Mouse (Mus musculus) urinary bladder, postnatal 25 days (tissue): ENCODE results near the gene Fcgr3.

ENCODE experiments used
- DNase-seq: peaks from one replicate; pipeline ENCODE4 v3.0.0; 2022; ENCODE audit warnings: low spot score

Fcgr3 gene

GRCm38 (mm10) chr1:171049263-171049662 is 15.5 kb downstream of the Fcgr3 start:
- no peak for DNase-seq

- no peak for DNase-seq
These were observed 18.2 kb downstream of the Fcgr3 start for GRCm38 (mm10) chr1:171046501-171046900.

GRCm38 (mm10) chr1:171045079-171045465 is 19.7 kb downstream of the Fcgr3 start:
- DNase-seq: no peak

GRCm38 (mm10) chr1:171044365-171045078 is 20.2 kb downstream of the Fcgr3 start:
- peak; percentile 86 for DNase-seq

GRCm38 (mm10) chr1:171043594-171044153 is 21.1 kb downstream of the Fcgr3 start:
- DNase-seq: no peak

GRCm38 (mm10) chr1:171039880-171040279 is 24.9 kb downstream of the Fcgr3 start:
- DNase-seq: no peak

GRCm38 (mm10) chr1:171039135-171039534 is 25.6 kb downstream of the Fcgr3 start:
- DNase-seq: no peak

GRCm38 (mm10) chr1:171037861-171038721 is 26.6 kb downstream of the Fcgr3 start:
- peak; percentile 77 for DNase-seq

- DNase-seq: peak; percentile 67
These were observed 28.0 kb downstream of the Fcgr3 start for GRCm38 (mm10) chr1:171036550-171037324.

GRCm38 (mm10) chr1:171035611-171036010 is 29.1 kb downstream of the Fcgr3 start:
- DNase-seq: no peak

GRCm38 (mm10) chr1:171034201-171034600 is 30.5 kb downstream of the Fcgr3 start:
- no peak for DNase-seq

- DNase-seq: peak; percentile 83
These were observed 31.0 kb downstream of the Fcgr3 start for GRCm38 (mm10) chr1:171033756-171034155.

GRCm38 (mm10) chr1:171033196-171033595 is 31.5 kb downstream of the Fcgr3 start:
- DNase-seq: no peak

GRCm38 (mm10) chr1:171032691-171033090 is 32.0 kb downstream of the Fcgr3 start:
- no peak for DNase-seq

GRCm38 (mm10) chr1:171031752-171032151 is 33.0 kb downstream of the Fcgr3 start:
- DNase-seq: no peak

GRCm38 (mm10) chr1:171019311-171019950 is 45.3 kb downstream of the Fcgr3 start:
- no peak for DNase-seq

- no peak for DNase-seq
These were observed 46.0 kb downstream of the Fcgr3 start, which contains the start of gene Fcgr4 for GRCm38 (mm10) chr1:171018737-171019136. TSS of gene Fcgr4 (plus strand) at chr1:171018920.

- DNase-seq: no peak
These were observed 47.1 kb downstream of the Fcgr3 start for GRCm38 (mm10) chr1:171017468-171018158.

- DNase-seq: no peak
These were observed 47.9 kb downstream of the Fcgr3 start for GRCm38 (mm10) chr1:171016676-171017356.

- DNase-seq: no peak
These were observed 53.0 kb downstream of the Fcgr3 start for GRCm38 (mm10) chr1:171011733-171012132.
